Mouse (Mus musculus): Measurements from ENCODE around the gene Ptprh.

DNA sequence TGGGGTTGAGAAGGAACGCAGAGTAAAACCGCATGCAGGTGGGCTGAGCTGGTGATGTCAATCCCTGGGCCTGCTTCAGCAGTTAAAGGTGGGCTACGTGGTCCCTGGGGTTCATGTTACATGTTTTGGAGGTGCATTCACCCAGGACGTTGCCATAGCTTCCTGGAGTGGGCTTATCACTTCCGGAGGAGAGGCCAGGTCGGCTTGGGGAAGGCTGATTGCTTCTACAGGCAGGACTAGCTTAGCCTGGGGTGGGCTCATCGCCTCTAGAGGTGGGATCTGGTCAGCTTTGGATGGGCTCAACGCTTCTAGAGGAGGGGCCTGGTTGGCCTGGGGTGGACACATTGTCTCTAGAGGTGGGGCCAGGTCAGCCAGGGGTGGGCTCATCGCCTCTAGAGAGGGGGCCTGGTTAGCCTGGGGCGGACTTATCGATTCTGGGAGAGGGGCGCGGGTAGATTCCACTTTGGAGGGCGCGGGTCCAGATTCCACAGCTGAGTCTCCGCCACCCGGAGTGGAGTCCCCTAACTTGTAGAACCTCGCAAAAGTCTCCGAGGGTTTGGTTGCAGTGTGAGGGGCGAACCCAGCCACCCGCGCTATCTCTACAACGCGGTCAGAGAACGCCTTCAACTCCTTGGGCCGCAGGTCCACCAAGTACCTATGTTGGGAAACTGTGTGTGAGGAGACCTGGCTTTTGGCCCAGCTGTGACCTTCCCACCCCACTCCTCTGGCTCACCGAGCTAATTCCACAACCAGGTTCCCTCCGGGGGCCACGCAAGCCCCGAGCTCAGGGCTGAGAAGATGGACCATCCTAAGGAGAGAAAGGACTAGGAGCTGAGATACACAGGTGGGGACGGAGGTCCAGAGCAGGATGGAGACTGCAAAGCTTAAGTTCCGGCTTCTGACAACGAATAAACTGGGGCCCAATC lies 80.4 kb downstream of the Ptprh start:
- no peak for TF ChIP-seq POLR2A (IDR thresholded peaks at IDR 0.05; ENCODE audit: borderline replicate concordance, control insufficient read depth, low read depth, low read length)
- no peak for TF ChIP-seq CTCF (IDR thresholded peaks at IDR 0.05; ENCODE audit: control insufficient read depth, insufficient read depth, low read length)

Measured in bone marrow, adult 2 months (tissue).